Mouse (Mus musculus): Measurements from ENCODE around the gene Coa5.

Gene Coa5

GRCm38 (mm10) chr1:37429366-37430296 is at the start of gene Coa5, which contains the start of gene Unc50:
Gene Coa5 (minus strand): TSS chr1:37430103.
Gene Unc50 (plus strand): TSS chr1:37430139.
- DNase-seq (ENCODE audit: extremely low read depth, insufficient read length, low spot score): peak; percentile 93

GRCm38 (mm10) chr1:37479074-37479473 is 49.2 kb upstream of the Coa5 start:
- DNase-seq (ENCODE audit: extremely low read depth, insufficient read length, low spot score): no peak

- DNase-seq (ENCODE audit: extremely low read depth, insufficient read length, low spot score): no peak
Measured at GRCm38 (mm10) chr1:37478416-37478815, 48.5 kb upstream of the Coa5 start.

- no peak for DNase-seq (ENCODE audit: extremely low read depth, insufficient read length, low spot score)
Measured at GRCm38 (mm10) chr1:37477928-37478327, 48.0 kb upstream of the Coa5 start.

- no peak for DNase-seq (ENCODE audit: extremely low read depth, insufficient read length, low spot score)
Measured at GRCm38 (mm10) chr1:37477250-37477649, 47.3 kb upstream of the Coa5 start.

GRCm38 (mm10) chr1:37475312-37475711 is 45.4 kb upstream of the Coa5 start:
- DNase-seq (ENCODE audit: extremely low read depth, insufficient read length, low spot score): no peak

- DNase-seq (ENCODE audit: extremely low read depth, insufficient read length, low spot score): no peak
Measured at GRCm38 (mm10) chr1:37474634-37475190, 44.8 kb upstream of the Coa5 start.

- no peak for DNase-seq (ENCODE audit: extremely low read depth, insufficient read length, low spot score)
Measured at GRCm38 (mm10) chr1:37474046-37474445, 44.1 kb upstream of the Coa5 start.

GRCm38 (mm10) chr1:37473251-37473650 is 43.3 kb upstream of the Coa5 start:
- DNase-seq (ENCODE audit: extremely low read depth, insufficient read length, low spot score): peak; percentile 25

GRCm38 (mm10) chr1:37471179-37472148 is 41.6 kb upstream of the Coa5 start:
- no peak for DNase-seq (ENCODE audit: extremely low read depth, insufficient read length, low spot score)

GRCm38 (mm10) chr1:37469007-37469406 is 39.1 kb upstream of the Coa5 start:
- DNase-seq (ENCODE audit: extremely low read depth, insufficient read length, low spot score): no peak

- DNase-seq (ENCODE audit: extremely low read depth, insufficient read length, low spot score): no peak
Measured at GRCm38 (mm10) chr1:37467806-37468205, 37.9 kb upstream of the Coa5 start.

GRCm38 (mm10) chr1:37466322-37466995 is 36.6 kb upstream of the Coa5 start:
- DNase-seq (ENCODE audit: extremely low read depth, insufficient read length, low spot score): no peak

- DNase-seq (ENCODE audit: extremely low read depth, insufficient read length, low spot score): no peak
Measured at GRCm38 (mm10) chr1:37464878-37465452, 35.1 kb upstream of the Coa5 start.

- DNase-seq (ENCODE audit: extremely low read depth, insufficient read length, low spot score): no peak
Measured at GRCm38 (mm10) chr1:37457546-37457945, 27.6 kb upstream of the Coa5 start.

GRCm38 (mm10) chr1:37451270-37451669 is 21.4 kb upstream of the Coa5 start:
- no peak for DNase-seq (ENCODE audit: extremely low read depth, insufficient read length, low spot score)

- DNase-seq (ENCODE audit: extremely low read depth, insufficient read length, low spot score): no peak
Measured at GRCm38 (mm10) chr1:37448361-37449095, 18.6 kb upstream of the Coa5 start.

GRCm38 (mm10) chr1:37442848-37443835 is 13.2 kb upstream of the Coa5 start:
- no peak for DNase-seq (ENCODE audit: extremely low read depth, insufficient read length, low spot score)

All from 3134 (cell line).